Mouse (Mus musculus): ENCODE measurements at regions not wholly inside any gene's neighbourhood (a gene's known extent, or its start where the extent isn't known, plus 50 kb on each side); places are given as distances from the start of the nearest gene placed in this dataset.

GRCm38 (mm10) chr10:91971951-91972350, 750.3 kb downstream of the Nedd1 start:
- no peak for ATAC-seq (replicated peaks; ENCODE audit: poor library complexity)

GRCm38 (mm10) chr10:91967570-91968310, 754.5 kb downstream of the Nedd1 start:
- no peak for ATAC-seq (replicated peaks; ENCODE audit: poor library complexity)

GRCm38 (mm10) chr10:91959734-91960492, 762.3 kb downstream of the Nedd1 start:
- ATAC-seq (replicated peaks; ENCODE audit: poor library complexity) = no peak

GRCm38 (mm10) chr10:91953078-91953477, 769.1 kb downstream of the Nedd1 start:
- no peak for ATAC-seq (replicated peaks; ENCODE audit: poor library complexity)

- no peak for ATAC-seq (replicated peaks; ENCODE audit: poor library complexity)
Measured at GRCm38 (mm10) chr10:91923626-91924025, 742.5 kb upstream of the Tmpo start.

- no peak for ATAC-seq (replicated peaks; ENCODE audit: poor library complexity)
Measured at GRCm38 (mm10) chr10:91889864-91890263, 708.7 kb upstream of the Tmpo start.

- ATAC-seq (replicated peaks; ENCODE audit: poor library complexity) = no peak
Measured at GRCm38 (mm10) chr10:91888537-91888936, 707.4 kb upstream of the Tmpo start.

- ATAC-seq (replicated peaks; ENCODE audit: poor library complexity) = no peak
Measured at GRCm38 (mm10) chr10:91883155-91883554, 702.0 kb upstream of the Tmpo start.

- no peak for ATAC-seq (replicated peaks; ENCODE audit: poor library complexity)
Measured at GRCm38 (mm10) chr10:91882481-91882880, 701.4 kb upstream of the Tmpo start.

GRCm38 (mm10) chr10:91881521-91882228, 700.6 kb upstream of the Tmpo start:
- ATAC-seq (replicated peaks; ENCODE audit: poor library complexity) = no peak

GRCm38 (mm10) chr10:91875450-91875849, 694.3 kb upstream of the Tmpo start:
- ATAC-seq (replicated peaks; ENCODE audit: poor library complexity) = no peak

- ATAC-seq (replicated peaks; ENCODE audit: poor library complexity) = no peak
Measured at GRCm38 (mm10) chr10:91871244-91871643, 690.1 kb upstream of the Tmpo start.

GRCm38 (mm10) chr10:91858711-91859595, 677.8 kb upstream of the Tmpo start:
- ATAC-seq (replicated peaks; ENCODE audit: poor library complexity) = no peak

GRCm38 (mm10) chr10:91827074-91827473, 646.0 kb upstream of the Tmpo start:
- ATAC-seq (replicated peaks; ENCODE audit: poor library complexity) = no peak

- no peak for ATAC-seq (replicated peaks; ENCODE audit: poor library complexity)
Measured at GRCm38 (mm10) chr10:91823499-91823898, 642.4 kb upstream of the Tmpo start.

- no peak for ATAC-seq (replicated peaks; ENCODE audit: poor library complexity)
Measured at GRCm38 (mm10) chr10:91804870-91805269, 623.8 kb upstream of the Tmpo start.
